Mouse (Mus musculus) kidney, embryonic 16.5 days (tissue): ENCODE data around the gene Ogfod1. TPM values are rescaled to one million over a fixed set of nuclear protein-coding genes. Genes with fewer than 3 reads are reported as not detected.

Source experiments
- ATAC-seq: fragments of 200-750 bp; cut with Nextera tagmentation; 2 replicates; pipeline ENCODE4 v1.8.0; 2017; ENCODE audit warnings: moderate TSS enrichment; ENCODE audit not compliant: low FRiP score, low TSS enrichment
- H3K27ac ChIP-seq: fragments of 300-500 bp; sonication (generic); 2 replicates; pipeline ENCODE4 v1.5.1; 2014; ENCODE audit warnings: low read length
- H3K27me3 ChIP-seq: fragments of 300-500 bp; sonication (generic); 2 replicates; pipeline ENCODE4 v1.6.1; 2014; ENCODE audit warnings: low read length, control low read depth, mixed read lengths; ENCODE audit not compliant: insufficient read depth
- H3K36me3 ChIP-seq: fragments of 300-500 bp; sonication (generic); 2 replicates; pipeline ENCODE4 v1.6.1; 2014; ENCODE audit warnings: low read length, control low read depth, mixed read lengths; ENCODE audit not compliant: insufficient read depth
- H3K4me1 ChIP-seq: fragments of 300-500 bp; sonication (generic); 2 replicates; pipeline ENCODE4 v1.6.1; 2014; ENCODE audit warnings: low read length, control low read depth, mixed read lengths; ENCODE audit not compliant: insufficient read depth
- H3K4me2 ChIP-seq: fragments of 300-500 bp; sonication (generic); replicated peaks from 2 replicates; pipeline ENCODE4 v1.6.1; 2014; ENCODE audit warnings: low read depth, low read length
- H3K4me3 ChIP-seq: fragments of 300-500 bp; sonication (generic); 2 replicates; pipeline ENCODE4 v1.5.1; 2014; ENCODE audit warnings: mild to moderate bottlenecking, low read length
- H3K9ac ChIP-seq: fragments of 300-500 bp; sonication (generic); replicated peaks from 2 replicates; pipeline ENCODE4 v1.6.1; 2014; ENCODE audit warnings: low read length
- H3K9me3 ChIP-seq: fragments of 300-500 bp; sonication (generic); 2 replicates; pipeline ENCODE4 v1.6.1; 2016; ENCODE audit warnings: low read length, control low read depth
- WGBS: fragments of 180-500 bp; shearing (Covaris S2); extraction: QIAGEN DNeasy Blood & Tissue Kit; methylation state at CpG from one replicate; pipeline ENCODE4 v1.1.7; 2014; 5-methylcytosine and 5-hydroxymethylcytosine counted together
- polyA plus RNA-seq: library from polyadenylated mRNA; unstranded; fragments of >200 nt; fragmentation: Nextera tagmentation; extraction: Ambion mirVana; gene quantifications from 2 replicates; pipeline ENCODE4 v1.2.1, GENCODE M21; 2015

Gene Ogfod1
- polyA plus RNA-seq, 1 experiment from 2014 or later, result 11.3 TPM

DNA sequence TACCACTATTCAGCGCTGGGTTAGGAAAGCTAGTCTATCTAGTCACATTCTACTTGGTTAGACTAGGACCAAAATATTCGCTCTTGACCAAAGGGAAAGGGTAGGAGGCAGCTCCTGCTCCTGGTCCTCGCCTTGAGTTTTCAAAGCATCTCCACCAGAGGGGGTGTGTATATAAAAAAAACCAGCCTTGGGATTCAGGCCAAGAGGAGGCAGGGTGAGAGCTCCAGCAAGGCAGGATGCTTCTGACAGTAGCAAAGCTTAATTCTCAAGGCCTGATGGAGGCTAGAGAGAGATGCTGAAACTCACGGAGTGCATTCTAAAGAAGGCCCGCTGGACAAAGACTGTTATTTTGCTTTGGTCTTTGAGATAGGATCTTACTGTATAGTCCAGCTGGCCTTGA is 67.1 kb downstream of the Ogfod1 start:
- H3K4me2 ChIP-seq, result no peak overlapping the region
- H3K4me3 ChIP-seq, result no peak overlapping the region
- no peaks in the 10 kb centered on the region for H3K36me3 ChIP-seq
- no peaks in the 10 kb centered on the region for H3K9me3 ChIP-seq
- no peaks in the 10 kb centered on the region; the same call in 1 of the 2 replicates for H3K4me1 ChIP-seq
- no peak for ATAC-seq
- H3K27ac ChIP-seq, result no peak overlapping the region
- no peak overlapping the region for H3K9ac ChIP-seq
- WGBS, result 52% methylated on average over 5 of the region's 5 CpGs
- H3K27me3 ChIP-seq, result no peaks in the 10 kb centered on the region

DNA sequence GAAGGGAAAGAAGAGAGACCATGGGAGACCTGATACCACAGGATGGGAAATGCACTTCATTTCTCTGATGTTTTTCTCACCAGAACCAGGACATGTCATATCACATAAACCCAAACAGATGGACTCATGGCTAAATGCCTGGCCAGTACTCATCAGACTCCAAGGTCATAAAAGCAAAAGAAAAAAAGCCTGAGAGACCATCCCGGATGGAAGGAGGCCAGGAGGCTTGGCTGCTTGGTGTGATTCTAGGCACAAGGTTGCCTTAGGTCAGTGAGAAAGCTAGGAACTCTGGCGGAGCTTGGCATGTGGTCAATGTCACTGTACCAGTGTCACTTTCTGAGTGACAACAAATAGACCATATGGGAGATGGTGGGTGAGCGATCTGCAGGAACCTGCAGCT is 70.9 kb downstream of the Ogfod1 start:
- no peak for ATAC-seq
- Histone ChIP-seq H3K9ac (no peak overlapping the region), H3K4me1 (no peaks in the 10 kb centered on the region), H3K27ac (no peak overlapping the region), H3K36me3 (no peaks in the 10 kb centered on the region), H3K9me3 (no peaks in the 10 kb centered on the region), H3K4me3 (no peak overlapping the region), H3K4me2 (no peak overlapping the region), H3K27me3 (no peaks in the 10 kb centered on the region)
- WGBS, result 66% methylated on average over 3 of the region's 3 CpGs

DNA sequence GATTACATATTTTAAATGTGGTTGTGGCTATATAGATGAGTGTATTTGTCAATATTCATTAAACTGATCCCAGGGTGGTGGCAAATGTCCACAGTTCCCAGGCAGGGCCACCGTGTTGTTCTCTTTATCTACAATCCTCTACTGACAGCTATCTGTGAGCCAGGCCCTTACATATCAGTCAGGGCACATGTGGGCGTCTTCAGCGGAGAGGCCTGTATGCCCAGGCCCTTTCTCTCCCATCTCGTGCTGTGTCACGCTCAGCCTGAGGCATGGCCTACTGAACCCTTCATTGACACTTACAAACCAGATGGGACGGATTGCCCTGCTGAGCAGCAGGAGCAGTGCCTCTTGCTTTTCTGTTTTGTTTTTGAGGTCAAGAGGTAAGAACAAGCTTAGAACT is 72.4 kb downstream of the Ogfod1 start:
- no peak for ATAC-seq
- WGBS, result 79% methylated on average over 6 of the region's 6 CpGs

DNA sequence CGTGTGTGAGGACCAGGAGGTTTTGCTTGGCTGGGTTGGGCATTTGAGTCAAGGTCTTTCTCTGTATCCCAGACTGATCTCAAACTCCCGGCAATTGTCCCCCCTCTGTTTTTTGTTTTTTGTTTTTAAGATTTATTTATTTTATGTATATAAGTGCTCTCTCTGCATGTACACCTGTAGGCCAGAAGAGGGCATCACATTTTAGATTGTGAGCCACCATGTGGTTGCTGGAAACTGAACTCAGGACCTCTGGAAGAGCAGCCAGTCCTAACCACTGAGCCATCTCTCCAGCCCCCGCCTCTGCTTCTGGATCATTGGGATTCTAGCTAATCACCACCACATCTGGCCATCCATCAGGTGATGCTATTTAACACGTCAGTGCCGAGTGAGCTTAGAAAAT is 72.8 kb downstream of the Ogfod1 start:
- no peaks in the 10 kb centered on the region for H3K9me3 ChIP-seq
- WGBS, result 73% methylated on average over 5 of the region's 5 CpGs
- H3K27ac ChIP-seq, result no peak overlapping the region
- no peak overlapping the region for H3K4me3 ChIP-seq
- H3K9ac ChIP-seq, result no peak overlapping the region
- no peaks in the 10 kb centered on the region for H3K36me3 ChIP-seq
- no peaks in the 10 kb centered on the region for H3K27me3 ChIP-seq
- ATAC-seq, result no peak
- no peaks in the 10 kb centered on the region for H3K4me1 ChIP-seq
- H3K4me2 ChIP-seq, result no peak overlapping the region

More for the DNA sequence above, 72.4 kb downstream of the Ogfod1 start:
- Histone ChIP-seq H3K36me3 (no peaks in the 10 kb centered on the region), H3K27ac (no peak overlapping the region), H3K9me3 (no peaks in the 10 kb centered on the region), H3K4me1 (no peaks in the 10 kb centered on the region), H3K4me3 (no peak overlapping the region), H3K9ac (no peak overlapping the region), H3K4me2 (no peak overlapping the region), H3K27me3 (no peaks in the 10 kb centered on the region)

DNA sequence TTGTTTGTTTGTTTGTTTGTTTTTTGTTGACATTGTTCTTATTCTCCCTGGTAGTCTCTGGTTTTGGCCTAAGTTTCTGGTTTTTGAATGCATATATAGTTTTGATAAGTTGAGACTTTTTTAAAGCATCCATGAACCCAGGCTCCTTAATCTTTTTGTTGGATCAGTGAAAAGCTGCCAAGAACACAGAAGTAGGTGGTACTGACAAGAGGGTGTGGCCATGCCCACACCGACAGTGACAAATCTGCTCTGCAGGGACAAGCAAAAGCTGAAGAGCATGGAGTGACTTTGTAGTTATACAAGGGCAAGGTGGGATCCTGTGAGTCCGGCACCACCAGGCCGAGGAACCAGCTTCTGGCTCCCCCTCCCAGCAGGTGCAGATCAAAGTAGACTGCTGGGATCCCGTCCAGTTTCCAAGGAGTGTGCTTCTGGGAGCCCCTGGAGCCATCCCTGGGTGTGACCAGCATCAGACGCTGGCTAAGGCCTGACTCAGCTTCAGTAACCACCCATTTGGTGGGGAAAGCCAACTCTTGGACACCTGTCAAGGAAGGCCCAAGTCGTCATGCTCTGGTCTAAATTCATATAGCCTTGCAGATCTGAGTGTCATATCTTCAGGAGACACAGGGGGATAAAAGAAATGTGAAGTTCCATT is 73.7 kb downstream of the Ogfod1 start:
- WGBS, result 53% methylated on average over 6 of the region's 6 CpGs
- ATAC-seq, result no peak
- Histone ChIP-seq H3K36me3 (no peaks in the 10 kb centered on the region), H3K4me3 (no peak overlapping the region), H3K4me1 (no peaks in the 10 kb centered on the region), H3K27me3 (no peaks in the 10 kb centered on the region), H3K4me2 (no peak overlapping the region), H3K9me3 (no peaks in the 10 kb centered on the region), H3K27ac (no peak overlapping the region), H3K9ac (no peak overlapping the region)

DNA sequence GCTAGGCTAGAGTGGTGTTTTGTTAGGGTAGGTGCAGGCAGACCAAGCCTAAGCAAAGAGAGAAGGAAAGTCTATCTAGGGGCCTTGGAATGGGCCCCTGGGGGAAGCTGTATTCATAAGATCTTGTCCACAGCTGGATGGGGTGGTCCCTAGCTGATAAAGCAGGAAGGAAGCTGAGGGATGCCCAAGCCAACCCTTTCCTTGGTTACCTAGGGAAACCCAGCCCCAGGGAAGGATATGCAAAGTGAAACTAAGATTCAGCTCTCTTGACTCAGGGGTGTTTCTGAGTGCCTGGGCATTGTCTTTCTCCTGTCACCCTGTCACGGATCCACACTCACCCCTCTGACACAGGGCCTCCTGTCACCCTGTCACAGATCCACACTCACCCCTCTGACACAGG is 76.4 kb downstream of the Ogfod1 start:
- Histone ChIP-seq H3K27ac (no peak overlapping the region), H3K27me3 (no peaks in the 10 kb centered on the region), H3K9me3 (no peaks in the 10 kb centered on the region), H3K4me3 (no peak overlapping the region), H3K4me2 (no peak overlapping the region), H3K36me3 (no peaks in the 10 kb centered on the region), H3K4me1 (no peaks in the 10 kb centered on the region), H3K9ac (no peak overlapping the region)
- no peak for ATAC-seq
- 53% methylated on average over 1 of the region's 1 CpGs for WGBS

DNA sequence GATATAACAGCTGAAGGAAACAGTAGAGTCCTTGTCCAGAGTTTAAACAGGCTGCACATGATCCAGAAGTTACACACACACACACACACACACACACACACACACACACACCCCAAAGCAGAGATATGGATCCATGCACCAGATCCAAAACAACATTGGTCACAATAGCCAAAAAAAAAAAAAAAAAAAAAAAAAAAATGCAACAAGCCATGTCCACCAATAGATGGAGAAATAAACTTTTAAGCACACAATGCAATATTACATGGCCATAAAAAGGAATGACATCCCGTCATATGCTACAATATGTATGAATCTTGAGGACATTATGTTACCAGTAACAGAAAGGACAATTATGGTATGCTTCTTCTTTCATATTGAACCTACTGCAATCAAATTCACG is 77.0 kb downstream of the Ogfod1 start:
- no peaks in the 10 kb centered on the region for H3K4me1 ChIP-seq
- H3K4me3 ChIP-seq, result no peak overlapping the region
- H3K36me3 ChIP-seq, result no peaks in the 10 kb centered on the region
- WGBS, result 81% methylated on average over 2 of the region's 2 CpGs
- no peak overlapping the region for H3K9ac ChIP-seq
- no peak overlapping the region for H3K4me2 ChIP-seq
- H3K9me3 ChIP-seq, result no peaks in the 10 kb centered on the region
- H3K27ac ChIP-seq, result no peak overlapping the region
- no peak for ATAC-seq
- no peaks in the 10 kb centered on the region for H3K27me3 ChIP-seq

Other genes with a start within 250 kb of the Ogfod1 start
- gene Gnao1, start 227.2 kb upstream of the Ogfod1 start, polyA plus RNA-seq, result 2.8 and 3.3 TPM in 2 replicates
- gene Amfr, start 24.4 kb upstream of the Ogfod1 start, polyA plus RNA-seq, result 37.5 and 45.5 TPM in 2 replicates
- gene Nudt21, start 167 bp upstream of the Ogfod1 start, polyA plus RNA-seq, result 112 and 115 TPM in 2 replicates
- gene Bbs2, start 61.7 kb downstream of the Ogfod1 start, polyA plus RNA-seq, result 13.5 and 15.6 TPM in 2 replicates
- gene Mt4, start 100.0 kb downstream of the Ogfod1 start, polyA plus RNA-seq, result not detected in 2 replicates
- 1.6 and 3.0 TPM in 2 replicates for gene Mt3, start 115.4 kb downstream of the Ogfod1 start, polyA plus RNA-seq
- gene Mt2, start 135.5 kb downstream of the Ogfod1 start, polyA plus RNA-seq, result 143 and 167 TPM in 2 replicates
- 543 and 568 TPM in 2 replicates for gene Mt1, start 141.9 kb downstream of the Ogfod1 start, polyA plus RNA-seq
- 92.3 and 94.2 TPM in 2 replicates for gene Nup93, start 177.4 kb downstream of the Ogfod1 start, polyA plus RNA-seq